Mouse (Mus musculus) gonadal fat pad, adult 2 months (tissue): Measurements from ENCODE around the gene Snf8. TPM values are rescaled to one million over a fixed set of nuclear protein-coding genes. Genes with fewer than 3 reads are reported as not detected.

Experiments
- DNase-seq: peaks from one replicate; pipeline ENCODE4 v3.0.0-alpha.2; 2012; ENCODE audit warnings: low read depth
- polyA plus RNA-seq: library from polyadenylated mRNA; depleted of rRNA; stranded (reverse); fragments of >200 nt; gene quantifications from 2 replicates; pipeline ENCODE4 v1.2.3, GENCODE M21; 2012; rRNA removed

Snf8 gene
- polyA plus RNA-seq, 1 experiment, result 35.6 TPM

DNA sequence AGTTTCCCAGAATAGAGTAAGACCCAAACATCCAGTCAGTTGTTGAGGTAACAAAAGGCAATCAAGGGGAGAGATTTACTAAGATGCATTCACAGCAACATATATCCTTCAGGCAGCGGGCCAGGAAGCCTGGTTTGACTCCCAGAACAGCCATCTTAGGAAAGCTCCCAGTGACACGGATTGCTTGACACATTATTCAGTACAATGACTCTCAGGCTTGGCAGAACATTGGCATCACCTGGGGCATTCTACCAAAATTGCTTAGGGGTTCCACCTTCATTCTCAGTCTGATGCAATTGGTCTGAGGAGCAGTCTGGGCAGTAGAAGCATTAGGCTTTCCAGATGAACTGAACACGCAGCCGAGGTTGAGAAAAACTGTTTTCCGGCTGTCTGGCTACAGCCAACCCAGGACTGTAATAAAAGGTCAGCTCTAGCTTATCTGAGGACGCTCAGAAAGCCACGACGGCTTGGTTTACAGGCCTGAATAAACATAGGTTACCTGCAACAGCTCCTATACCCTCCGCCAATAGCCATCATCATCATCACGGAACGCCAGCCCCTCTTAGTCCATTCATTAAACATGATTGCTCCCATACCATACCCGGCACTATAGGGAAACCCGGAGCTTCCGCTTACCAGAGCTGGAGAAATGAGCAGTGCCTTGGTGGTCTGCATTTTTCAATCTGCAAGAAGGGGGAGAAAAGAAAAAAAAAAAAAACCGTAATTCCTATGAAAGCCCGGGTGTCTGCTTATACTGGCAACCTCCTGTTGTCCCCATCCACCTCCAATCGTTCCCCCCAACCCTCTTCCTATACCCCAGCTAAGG lies 39.9 kb downstream of the Snf8 start:
- DNase-seq, result peak; percentile 52

DNA sequence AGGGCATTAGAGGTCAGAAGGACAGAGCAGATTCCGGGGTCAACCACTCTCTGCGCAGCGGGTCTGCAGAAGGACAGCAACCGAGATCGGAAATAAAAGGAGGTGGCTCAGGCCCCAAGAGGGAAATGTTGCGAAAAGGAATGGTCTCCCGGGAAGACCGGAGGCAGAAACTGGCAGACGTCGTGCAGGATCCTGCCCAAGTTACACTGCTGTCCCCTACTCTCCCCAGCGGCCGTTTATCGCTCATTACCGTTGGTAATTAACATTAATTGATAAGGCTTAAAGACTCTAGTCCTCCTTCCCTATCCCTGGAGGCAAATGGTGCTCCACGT lies 40.5 kb downstream of the Snf8 start:
- no peak for DNase-seq

DNA sequence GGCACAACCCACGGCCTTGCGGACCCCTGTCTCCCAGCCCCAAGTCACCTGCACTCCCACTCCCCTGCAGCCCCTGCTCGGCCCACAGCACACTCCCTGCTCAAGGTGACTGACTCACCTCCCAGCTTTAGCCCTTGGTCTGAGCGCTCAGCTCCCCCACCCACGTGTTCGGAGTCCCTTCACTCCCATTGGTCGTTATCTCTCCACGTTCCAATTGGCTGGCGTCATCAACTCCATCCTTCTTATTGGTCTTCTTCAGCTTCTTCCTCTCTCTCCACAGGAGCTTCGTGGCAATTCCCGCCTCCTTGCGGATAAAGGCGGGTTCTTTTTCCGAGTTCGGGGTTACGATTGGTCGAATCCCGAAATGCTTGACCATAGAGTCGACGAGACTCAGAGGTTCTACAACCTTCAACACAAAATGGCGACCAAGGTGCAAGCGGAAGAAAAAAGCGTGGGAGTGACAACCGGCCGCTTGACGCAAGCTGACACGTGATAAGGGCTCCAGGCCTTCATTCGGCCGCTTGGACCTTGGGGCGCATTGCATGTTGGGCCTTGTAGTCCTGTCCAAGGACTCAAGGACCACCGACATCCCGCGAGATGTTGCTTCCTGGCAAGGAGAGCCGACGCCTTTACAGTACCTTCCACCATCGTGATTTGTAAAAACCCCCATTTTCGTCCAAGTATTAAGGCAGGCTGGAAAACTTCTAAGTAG lies 41.0 kb downstream of the Snf8 start, which contains the start of gene Atp5g1:
Gene Atp5g1, minus strand, starts transcription at position 162 of the 712 bp plus-strand sequence.
- peak; percentile 100 for DNase-seq

DNA sequence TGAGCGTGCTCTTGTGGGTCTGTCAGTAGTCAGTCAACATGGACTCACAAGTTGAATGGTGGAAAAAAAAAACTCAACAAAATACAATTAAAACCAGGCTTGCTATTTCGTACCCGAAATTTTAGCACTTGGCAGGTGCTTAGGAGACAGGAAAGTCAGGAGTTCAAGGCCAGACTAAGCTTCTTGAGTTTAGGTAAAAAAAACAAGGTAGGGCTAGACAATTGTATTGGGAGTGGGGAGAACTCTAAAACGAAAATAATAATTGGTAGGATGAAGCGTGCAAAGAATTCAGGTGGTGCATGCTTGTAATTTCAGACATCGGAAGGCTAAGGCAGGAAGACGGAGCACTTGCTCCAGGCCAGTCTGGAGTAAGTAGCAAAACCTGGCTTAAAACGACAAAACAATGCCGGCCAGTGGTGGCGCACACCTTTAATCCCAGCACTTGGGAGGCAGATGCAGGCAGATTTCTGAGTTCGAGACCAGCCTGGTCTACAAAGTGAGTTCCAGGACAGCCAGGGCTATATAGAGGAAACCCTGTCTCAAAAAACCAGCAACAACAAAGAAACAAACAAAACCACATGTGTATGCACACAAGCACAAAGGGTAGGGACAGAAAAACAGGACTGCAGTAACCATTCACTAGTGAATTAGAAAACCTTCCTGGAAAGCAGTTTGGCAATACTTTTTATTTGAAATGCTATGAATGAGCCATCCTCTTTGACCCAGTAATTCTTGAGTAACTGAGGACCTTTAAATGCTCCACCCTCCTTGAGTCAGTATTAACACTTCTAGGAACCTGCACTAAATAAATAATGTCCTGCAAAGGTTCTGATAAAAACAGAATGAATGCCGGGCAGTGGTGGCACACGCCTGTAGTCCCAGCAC lies 41.8 kb downstream of the Snf8 start:
- no peak for DNase-seq

DNA sequence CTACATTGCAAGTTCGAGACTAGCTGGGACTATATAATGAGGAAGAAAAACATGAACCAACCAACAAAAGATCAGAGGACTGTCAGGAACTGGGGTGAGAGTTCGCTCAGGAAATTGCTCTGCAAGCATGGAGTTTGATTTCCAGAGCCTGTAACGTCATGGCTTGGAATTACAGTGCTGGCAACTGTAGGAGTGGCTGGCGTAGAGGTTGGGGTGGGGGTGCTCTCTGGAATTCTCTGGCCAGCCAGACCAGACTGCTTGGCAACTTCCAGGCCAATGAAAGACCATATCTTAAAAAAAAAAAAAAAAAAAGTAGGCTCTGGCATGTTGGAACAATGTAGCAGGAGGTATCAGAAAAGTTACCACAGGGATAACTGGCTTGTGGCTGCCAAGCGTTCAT lies 46.1 kb downstream of the Snf8 start:
- no peak for DNase-seq

DNA sequence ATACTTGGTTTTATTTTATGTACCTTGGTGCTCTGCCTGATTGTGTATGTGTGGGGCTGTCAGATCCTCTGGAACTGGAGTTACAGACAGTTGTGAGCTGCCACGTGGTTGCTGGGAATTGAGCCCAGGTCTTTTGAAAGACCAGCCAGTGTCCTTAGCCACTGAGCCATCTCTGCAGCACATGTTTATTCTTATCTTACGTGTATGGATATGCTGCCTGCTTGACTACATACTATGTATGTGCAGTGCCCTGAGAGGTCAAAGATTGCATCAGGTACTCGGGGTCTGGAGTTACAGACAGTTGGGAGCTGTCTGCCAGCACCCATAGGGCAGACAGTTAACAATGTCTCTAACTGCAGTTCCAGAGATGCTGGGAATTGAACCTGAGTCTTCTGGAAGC lies 48.0 kb downstream of the Snf8 start:
- DNase-seq, result no peak

DNA sequence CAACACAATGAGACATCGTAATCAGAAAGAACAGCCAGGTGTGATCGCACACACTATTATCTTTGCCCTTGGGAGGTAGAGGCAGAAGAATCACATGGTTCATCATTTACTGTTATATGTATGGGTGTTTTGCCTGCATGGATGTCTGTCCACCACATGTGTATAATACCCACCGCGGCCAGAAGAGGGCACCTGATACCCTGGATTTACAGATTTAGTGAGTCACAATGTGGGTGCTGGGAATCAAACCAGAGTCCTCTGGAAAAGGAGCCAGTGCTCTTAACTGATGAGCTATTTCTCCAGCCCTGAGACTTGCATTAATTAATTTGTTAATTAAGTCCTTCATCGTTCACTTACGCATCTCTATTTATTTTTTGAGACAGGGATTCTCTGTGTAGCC lies 53.3 kb downstream of the Snf8 start:
- no peak for DNase-seq

DNA sequence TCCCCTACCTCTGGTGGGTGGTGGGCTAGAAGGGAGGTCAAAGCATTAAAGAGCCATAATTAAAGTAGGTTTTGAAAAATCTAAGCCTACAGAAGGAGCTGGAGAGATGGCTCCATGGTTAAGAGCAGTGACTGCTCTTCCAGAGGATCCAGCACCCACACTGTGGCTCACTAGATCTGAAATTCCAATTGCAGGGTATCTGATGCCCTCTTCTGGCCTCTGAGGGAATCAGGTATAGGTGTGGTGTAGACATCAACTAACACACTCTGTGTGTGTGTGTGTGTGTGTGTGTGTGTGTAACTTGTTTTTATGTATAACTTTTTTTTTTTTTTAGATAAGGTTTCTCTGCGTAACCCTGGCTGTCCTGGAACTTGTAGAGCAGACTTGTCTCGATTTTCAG lies 56.4 kb downstream of the Snf8 start:
- DNase-seq, result no peak

DNA sequence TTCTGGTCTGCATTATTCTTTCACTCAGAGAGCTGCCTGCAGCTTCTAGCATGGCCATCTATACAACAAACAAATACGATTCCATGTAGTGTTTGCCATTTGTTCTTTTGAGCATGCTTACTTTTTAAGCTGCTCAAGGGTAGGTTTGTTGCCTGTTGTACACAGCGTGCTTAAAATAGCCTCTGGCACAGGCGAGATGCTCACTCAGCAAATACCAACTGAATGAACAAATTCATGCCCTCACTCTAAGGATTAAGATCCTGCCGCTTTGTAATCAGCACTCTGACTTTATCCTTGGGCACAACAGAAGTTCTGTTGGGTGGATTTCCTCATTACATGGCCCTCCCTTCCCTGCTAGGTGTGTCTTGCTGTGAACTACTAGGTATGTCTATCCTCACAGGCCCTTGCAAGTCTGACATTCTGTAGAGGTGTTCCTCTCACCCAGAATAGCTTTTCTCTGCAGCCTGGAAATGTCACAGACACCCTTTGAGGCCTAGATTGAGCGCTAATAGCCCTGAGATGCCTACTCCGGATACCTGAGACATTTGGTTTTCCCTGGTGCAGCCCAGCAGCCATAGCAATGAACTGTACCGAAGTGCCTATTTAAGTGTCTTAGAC lies 58.1 kb downstream of the Snf8 start:
- DNase-seq, result no peak

DNA sequence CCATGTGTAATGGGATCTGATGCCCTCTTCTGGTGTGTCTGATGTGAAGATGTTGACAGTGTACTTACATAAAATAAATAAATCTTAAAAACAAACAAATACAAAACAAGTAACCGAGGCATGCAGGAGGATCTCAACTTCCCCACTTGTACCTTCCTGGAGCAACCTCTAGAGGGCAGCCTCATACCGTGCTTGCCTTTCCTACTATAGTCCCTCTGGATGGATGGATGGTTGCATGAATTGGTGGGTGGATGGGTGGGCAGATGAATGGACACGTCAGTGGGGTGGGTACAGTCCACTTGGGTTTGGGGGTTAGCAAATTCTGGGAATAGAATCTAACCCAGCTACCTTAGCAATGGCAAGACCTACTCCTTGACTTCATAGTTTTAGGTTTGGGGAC lies 58.7 kb downstream of the Snf8 start:
- DNase-seq, result no peak

Other genes with a start within 250 kb of the Snf8 start
- 17.3 and 19.2 TPM in 2 replicates for gene Phospho1, start 210.4 kb upstream of the Snf8 start, polyA plus RNA-seq
- 5.2 and 12.0 TPM in 2 replicates for gene Gngt2, start 197.7 kb upstream of the Snf8 start, polyA plus RNA-seq
- gene Abi3, start 192.4 kb upstream of the Snf8 start, polyA plus RNA-seq, result 12.4 and 17.7 TPM in 2 replicates
- gene B4galnt2, start 120.0 kb upstream of the Snf8 start, polyA plus RNA-seq, result 21.6 and 41.6 TPM in 2 replicates
- gene Igf2bp1, start 28.9 kb upstream of the Snf8 start, polyA plus RNA-seq, result 0.08 and 0.11 TPM in 2 replicates
- not detected in 2 replicates for gene Gip, start 10.3 kb upstream of the Snf8 start, polyA plus RNA-seq
- 89.4 and 104 TPM in 2 replicates for gene Ube2z, start 30.5 kb downstream of the Snf8 start, polyA plus RNA-seq
- gene Atp5g1, start 40.8 kb downstream of the Snf8 start, polyA plus RNA-seq, result 603 and 668 TPM in 2 replicates
- 0.09 TPM in 1 of 2 replicates, not detected in the other for gene Calcoco2, start 77.1 kb downstream of the Snf8 start, polyA plus RNA-seq
- gene Ttll6, start 98.9 kb downstream of the Snf8 start, polyA plus RNA-seq, result 0.45 and 0.84 TPM in 2 replicates
- 0.04 TPM in 1 of 2 replicates, not detected in the other for gene Hoxb13, start 159.4 kb downstream of the Snf8 start, polyA plus RNA-seq
- gene Hoxb9, start 236.6 kb downstream of the Snf8 start, polyA plus RNA-seq, result 27.8 and 31.5 TPM in 2 replicates
- 137 and 237 TPM in 2 replicates for gene Hoxb8, start 247.0 kb downstream of the Snf8 start, polyA plus RNA-seq